Mouse (Mus musculus) MEL (cell line): ENCODE data around the gene Zfp775.

Source experiments
- CTCF ChIP-seq, 3 experiments: IDR thresholded peaks in 2 of 3; conservative IDR thresholded peaks in 1 of 3; 2 replicates each; pipeline ENCODE4 v1.5.1; 2011 to 2012; ENCODE audit warnings: low read length in 3 of 3, low read depth in 2 of 3, mild to moderate bottlenecking in 2 of 3, improper control_type of control experiment in 1 of 3, inconsistent platforms in 1 of 3, mixed read lengths in 1 of 3, moderate library complexity in 1 of 3; ENCODE audit not compliant: control insufficient read depth in 1 of 3, insufficient read depth in 1 of 3, poor library complexity in 1 of 3, severe bottlenecking in 1 of 3
- GATA1 ChIP-seq: IDR thresholded peaks from 2 replicates; pipeline ENCODE4 v1.6.1; 2011; ENCODE audit warnings: low read depth, low read length, improper control_type of control experiment
- KAT2A ChIP-seq: conservative IDR thresholded peaks from 2 replicates; pipeline ENCODE4 v1.6.1; 2012; ENCODE audit warnings: low read depth, low read length, improper control_type of control experiment, inconsistent platforms
- MAX ChIP-seq: IDR thresholded peaks from 2 replicates; pipeline ENCODE4 v1.6.1; 2011; ENCODE audit warnings: low read length, improper control_type of control experiment
- POLR2A ChIP-seq, 2 experiments: IDR thresholded peaks; 2 replicates each; pipeline ENCODE4 v1.6.1; 2011 to 2012; ENCODE audit warnings: low read length in 2 of 2, mild to moderate bottlenecking in 2 of 2, control low read depth in 1 of 2, improper control_type of control experiment in 1 of 2, low read depth in 1 of 2, moderate library complexity in 1 of 2; ENCODE audit not compliant: control insufficient read depth in 1 of 2, insufficient read depth in 1 of 2, poor library complexity in 1 of 2

DNA sequence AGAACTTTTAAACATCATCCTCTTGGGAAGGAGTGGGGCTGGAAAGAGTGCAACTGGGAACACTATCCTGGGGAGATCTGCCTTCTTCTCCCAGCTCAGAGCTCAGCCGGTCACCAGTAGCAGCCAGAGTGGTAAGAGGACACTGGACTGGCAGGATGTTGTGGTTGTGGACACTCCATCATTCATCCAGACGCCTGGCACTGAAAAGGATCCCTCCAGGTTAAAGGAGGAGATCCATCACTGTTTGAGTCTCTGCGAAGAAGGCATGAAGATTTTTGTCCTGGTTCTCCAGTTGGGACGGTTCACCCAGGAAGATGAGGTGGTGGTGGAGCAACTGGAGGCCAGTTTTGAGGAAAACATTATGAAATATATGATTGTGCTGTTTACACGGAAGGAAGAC is 56.9 kb downstream of the Zfp775 start:
- TF ChIP-seq POLR2A (IDR thresholded peaks at IDR 0.05; ENCODE audit: control insufficient read depth in 1 of 2, insufficient read depth in 1 of 2, low read depth in 1 of 2, low read length in 2 of 2, poor library complexity in 1 of 2) (no peak), GATA1 (no peak), CTCF (IDR thresholded peaks at IDR 0.05 in 2 of 3, conservative IDR thresholded peaks at IDR 0.05 in 1 of 3; ENCODE audit: control insufficient read depth in 1 of 3, insufficient read depth in 1 of 3, low read depth in 2 of 3, low read length in 3 of 3, poor library complexity in 1 of 3, severe bottlenecking in 1 of 3) (no peak), MAX (no peak), KAT2A (no peak)
